Mouse (Mus musculus): Measurements from ENCODE around the gene Nos1ap. TPM values are rescaled to one million over a fixed set of nuclear protein-coding genes. Genes with fewer than 3 reads are reported as not detected.

Nos1ap gene
- polyA plus RNA-seq, 1 experiment from 2014 or later: 17.2 TPM

DNA sequence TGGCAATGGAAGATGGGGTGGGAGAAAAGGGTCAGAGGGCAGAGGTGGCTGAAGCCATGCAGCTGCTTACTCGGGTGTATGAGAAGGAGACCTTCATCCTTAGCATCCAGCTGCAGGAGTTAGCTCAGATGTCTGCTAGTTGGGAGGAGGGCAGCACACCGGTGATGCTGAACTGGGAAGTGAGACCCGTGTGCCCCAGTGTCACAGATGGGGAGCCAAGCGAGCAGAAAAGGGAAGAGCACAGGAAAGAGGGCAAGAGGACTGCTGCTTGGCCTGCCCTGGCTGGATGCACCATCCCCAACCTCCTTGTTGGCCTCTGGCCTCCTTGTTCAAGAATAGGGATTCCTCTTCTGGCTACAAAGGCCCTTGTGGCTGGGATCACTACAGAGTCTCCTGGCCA is 290.2 kb downstream of the Nos1ap start:
- ATAC-seq (ENCODE audit: insufficient number of reproducible peaks, insufficient read depth, low FRiP score, low read depth): no peak
- H3K4me3 ChIP-seq (ENCODE audit: low read depth, low read length): no peak overlapping the region
- H3K36me3 ChIP-seq (ENCODE audit: control insufficient read depth, insufficient read depth, low read length): no peaks in the 10 kb centered on the region
- H3K4me2 ChIP-seq (replicated peaks; ENCODE audit: low read depth, low read length): no peak overlapping the region
- H3K27me3 ChIP-seq (ENCODE audit: control insufficient read depth, insufficient read depth, low read length): no peaks in the 10 kb centered on the region
- 72% methylated on average over 4 of the region's 4 CpGs for WGBS
- H3K27ac ChIP-seq (ENCODE audit: low read length): no peak overlapping the region
- no peaks in the 10 kb centered on the region for H3K9me3 ChIP-seq (ENCODE audit: control insufficient read depth, low read depth, low read length)
- no peaks in the 10 kb centered on the region for H3K4me1 ChIP-seq (ENCODE audit: control insufficient read depth, insufficient read depth, low read length)
- no peak overlapping the region for H3K9ac ChIP-seq (replicated peaks; ENCODE audit: low read depth, low read length)

DNA sequence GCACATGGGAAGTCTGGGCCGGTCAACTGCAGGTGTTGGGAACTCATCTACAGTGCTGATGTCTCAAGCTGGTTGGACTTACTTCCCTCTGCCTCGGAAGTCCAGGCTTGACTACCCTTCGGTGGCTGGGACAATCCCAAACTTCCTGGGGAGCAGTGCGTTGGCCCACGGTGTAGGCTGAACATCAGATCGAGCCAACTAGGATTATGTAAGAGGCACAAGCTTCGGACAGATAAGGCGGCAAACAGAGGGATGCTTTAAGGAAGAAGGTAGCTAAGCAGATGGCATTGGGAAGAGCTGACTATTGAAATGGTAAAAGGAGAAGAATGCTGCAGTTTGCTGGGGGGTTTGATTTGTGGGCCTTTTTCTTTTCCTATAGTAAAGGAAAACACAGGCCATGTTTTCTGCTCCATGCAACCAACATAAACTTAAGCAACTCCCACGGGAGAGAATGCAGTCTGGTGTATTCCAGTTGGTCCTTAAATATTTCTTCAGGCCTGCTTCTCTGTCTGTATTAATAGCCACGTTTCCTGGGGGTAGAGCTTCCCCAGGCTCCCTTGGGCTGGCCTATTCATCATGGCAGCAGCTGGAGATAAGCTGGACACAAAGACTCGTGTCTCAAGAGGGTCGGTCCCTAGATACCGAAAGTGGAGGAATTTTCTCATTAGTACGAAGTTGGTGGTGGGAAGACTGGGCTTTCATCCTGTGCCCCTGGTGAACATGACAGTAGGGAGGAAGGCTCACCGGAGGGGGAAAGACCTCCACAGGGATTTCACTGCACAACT is 294.7 kb downstream of the Nos1ap start:
- Histone ChIP-seq H3K27ac (ENCODE audit: low read length) (no peak overlapping the region), H3K9ac (replicated peaks; ENCODE audit: low read depth, low read length) (no peak overlapping the region), H3K4me3 (ENCODE audit: low read depth, low read length) (no peak overlapping the region), H3K9me3 (ENCODE audit: control insufficient read depth, low read depth, low read length) (no peaks in the 10 kb centered on the region), H3K36me3 (ENCODE audit: control insufficient read depth, insufficient read depth, low read length) (no peaks in the 10 kb centered on the region), H3K4me1 (ENCODE audit: control insufficient read depth, insufficient read depth, low read length) (no peaks in the 10 kb centered on the region), H3K4me2 (replicated peaks; ENCODE audit: low read depth, low read length) (no peak overlapping the region), H3K27me3 (ENCODE audit: control insufficient read depth, insufficient read depth, low read length) (no peaks in the 10 kb centered on the region)
- no peak for ATAC-seq (ENCODE audit: insufficient number of reproducible peaks, insufficient read depth, low FRiP score, low read depth)
- WGBS: 70% methylated on average over 15 of the region's 15 CpGs

DNA sequence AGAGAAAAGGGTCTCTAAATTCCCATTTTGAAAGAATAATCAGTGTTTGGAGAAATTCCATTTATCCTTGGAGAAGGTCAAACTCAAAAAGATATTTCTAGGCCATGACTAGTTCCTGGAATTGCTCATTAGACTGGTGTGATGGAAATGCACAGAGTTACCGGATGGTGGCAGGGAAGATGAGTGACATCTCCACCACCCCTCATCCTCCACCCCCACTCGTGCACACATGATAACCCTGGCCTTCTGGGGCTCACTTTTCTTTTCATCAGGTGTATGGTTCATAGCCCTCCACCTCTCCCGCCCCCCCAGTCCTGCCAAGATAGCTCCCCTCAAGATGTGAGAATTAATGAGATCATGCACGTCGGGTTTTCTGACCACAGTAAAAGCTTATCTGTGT is 296.4 kb downstream of the Nos1ap start:
- Histone ChIP-seq H3K9me3 (ENCODE audit: control insufficient read depth, low read depth, low read length) (no peaks in the 10 kb centered on the region), H3K36me3 (ENCODE audit: control insufficient read depth, insufficient read depth, low read length) (no peaks in the 10 kb centered on the region), H3K4me2 (replicated peaks; ENCODE audit: low read depth, low read length) (no peak overlapping the region), H3K27ac (ENCODE audit: low read length) (no peak overlapping the region), H3K4me3 (ENCODE audit: low read depth, low read length) (no peak overlapping the region), H3K9ac (replicated peaks; ENCODE audit: low read depth, low read length) (no peak overlapping the region), H3K27me3 (ENCODE audit: control insufficient read depth, insufficient read depth, low read length) (no peaks in the 10 kb centered on the region), H3K4me1 (ENCODE audit: control insufficient read depth, insufficient read depth, low read length) (no peaks in the 10 kb centered on the region)
- WGBS: 81% methylated on average over 5 of the region's 5 CpGs
- no peak for ATAC-seq (ENCODE audit: insufficient number of reproducible peaks, insufficient read depth, low FRiP score, low read depth)

DNA sequence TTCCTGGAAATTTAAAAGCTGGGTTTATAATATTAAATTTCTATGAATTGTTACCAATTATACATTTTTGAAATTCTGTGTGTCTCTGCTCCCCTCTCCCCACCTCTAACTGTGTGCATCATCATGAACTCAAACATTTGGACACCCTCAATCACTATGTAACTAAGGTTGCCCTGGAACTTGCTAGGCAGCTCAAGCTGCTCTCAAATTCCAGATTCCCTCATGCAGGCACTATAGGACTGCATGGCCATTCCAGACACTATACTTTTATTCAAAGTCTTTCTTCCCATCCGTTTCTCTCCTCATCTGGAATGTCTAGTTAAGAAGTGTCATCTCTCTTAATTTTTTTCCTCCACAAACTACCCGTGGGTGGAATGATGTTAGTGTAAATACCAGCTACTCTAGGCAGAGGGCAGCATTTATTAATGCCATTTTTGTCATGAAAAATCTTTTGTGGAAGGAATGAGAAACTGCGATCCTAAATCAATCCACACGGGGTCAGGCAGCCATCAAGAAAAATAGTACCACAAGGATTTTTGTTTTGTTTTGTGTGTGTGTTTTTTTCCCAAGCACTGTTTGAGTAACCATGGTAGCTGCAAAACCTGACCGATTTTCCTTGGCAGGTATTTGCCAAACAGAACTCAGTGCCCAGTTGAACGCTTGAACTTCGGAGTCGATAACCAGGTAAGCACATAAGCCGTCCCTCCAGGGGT is 297.3 kb downstream of the Nos1ap start:
- Histone ChIP-seq H3K27ac (ENCODE audit: low read length) (no peak overlapping the region), H3K9ac (replicated peaks; ENCODE audit: low read depth, low read length) (no peak overlapping the region), H3K4me2 (replicated peaks; ENCODE audit: low read depth, low read length) (no peak overlapping the region), H3K36me3 (ENCODE audit: control insufficient read depth, insufficient read depth, low read length) (no peaks in the 10 kb centered on the region), H3K27me3 (ENCODE audit: control insufficient read depth, insufficient read depth, low read length) (no peaks in the 10 kb centered on the region), H3K4me3 (ENCODE audit: low read depth, low read length) (no peak overlapping the region), H3K9me3 (ENCODE audit: control insufficient read depth, low read depth, low read length) (no peaks in the 10 kb centered on the region), H3K4me1 (ENCODE audit: control insufficient read depth, insufficient read depth, low read length) (no peaks in the 10 kb centered on the region)
- ATAC-seq (ENCODE audit: insufficient number of reproducible peaks, insufficient read depth, low FRiP score, low read depth): no peak
- WGBS: 32% methylated on average over 9 of the region's 9 CpGs

DNA sequence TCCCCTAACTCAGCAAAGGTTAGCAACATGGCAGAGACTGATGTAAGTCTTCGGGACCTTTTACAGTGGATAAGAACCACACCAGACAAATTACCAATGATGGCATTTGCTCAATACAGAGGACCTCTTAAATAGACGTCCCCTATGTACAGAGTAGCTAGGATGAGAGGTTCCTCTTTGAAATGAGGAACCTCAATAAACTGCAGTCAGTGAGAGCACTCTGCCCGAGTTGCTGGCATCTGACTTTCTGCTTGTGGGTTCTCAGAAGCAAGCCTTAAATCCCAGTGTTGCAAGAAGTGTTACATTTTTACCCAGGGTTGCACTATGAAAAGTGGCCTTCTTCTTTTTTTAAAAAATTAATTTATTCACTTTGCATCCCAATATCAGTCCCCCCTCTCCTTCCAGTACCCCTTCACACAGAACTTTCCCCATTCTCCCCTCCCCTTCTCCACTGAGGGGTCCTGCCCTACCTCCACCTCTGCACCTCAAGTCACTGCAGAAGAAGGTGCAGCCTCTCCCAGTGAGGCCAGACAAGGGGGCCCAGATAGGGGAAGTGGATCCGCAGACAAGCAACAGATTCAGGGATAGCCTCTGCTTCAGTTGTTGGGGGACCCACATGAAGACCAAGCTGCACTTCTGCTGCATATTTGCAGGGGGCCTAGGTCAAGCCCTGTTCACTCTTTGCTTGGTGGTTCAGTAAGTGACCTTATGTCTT is 307.1 kb downstream of the Nos1ap start:
- no peaks in the 10 kb centered on the region for H3K36me3 ChIP-seq (ENCODE audit: control insufficient read depth, insufficient read depth, low read length)
- no peak overlapping the region for H3K4me2 ChIP-seq (replicated peaks; ENCODE audit: low read depth, low read length)
- no peak overlapping the region for H3K4me3 ChIP-seq (ENCODE audit: low read depth, low read length)
- no peaks in the 10 kb centered on the region for H3K27me3 ChIP-seq (ENCODE audit: control insufficient read depth, insufficient read depth, low read length)
- no peak overlapping the region for H3K27ac ChIP-seq (ENCODE audit: low read length)
- ATAC-seq (ENCODE audit: insufficient number of reproducible peaks, insufficient read depth, low FRiP score, low read depth): no peak
- WGBS: 72% methylated on average over 4 of the region's 4 CpGs
- no peaks in the 10 kb centered on the region for H3K9me3 ChIP-seq (ENCODE audit: control insufficient read depth, low read depth, low read length)
- H3K4me1 ChIP-seq (ENCODE audit: control insufficient read depth, insufficient read depth, low read length): no peaks in the 10 kb centered on the region
- no peak overlapping the region for H3K9ac ChIP-seq (replicated peaks; ENCODE audit: low read depth, low read length)

DNA sequence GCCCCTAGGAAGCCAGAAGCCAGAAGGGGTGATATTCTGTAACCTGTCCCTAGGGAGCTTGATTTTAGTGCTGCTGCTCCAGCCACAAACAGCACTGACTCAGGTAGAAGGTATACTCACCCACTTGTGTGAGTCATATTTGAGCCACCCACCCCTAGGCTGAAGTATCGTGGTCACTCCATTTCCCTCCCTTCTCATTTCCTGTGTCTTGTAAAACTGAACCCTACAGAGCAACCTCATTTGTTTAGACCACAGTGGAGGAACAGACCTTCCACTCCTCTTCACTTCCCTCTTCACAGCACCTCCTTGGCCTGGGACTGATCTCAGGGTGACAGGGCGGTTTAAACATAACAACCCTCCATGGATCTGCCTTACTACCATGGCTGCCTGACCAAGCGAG is 312.6 kb downstream of the Nos1ap start, which contains the start of gene Sh2d1b1:
Gene Sh2d1b1 (plus strand): TSS at position 305 of the 400 bp plus-strand sequence.
- no peaks in the 10 kb centered on the region for H3K27me3 ChIP-seq (ENCODE audit: control insufficient read depth, insufficient read depth, low read length)
- H3K27ac ChIP-seq (ENCODE audit: low read length): no peak within 1 kb of the TSS
- H3K9me3 ChIP-seq (ENCODE audit: control insufficient read depth, low read depth, low read length): no peaks in the 10 kb centered on the region
- no peaks in the 10 kb centered on the region for H3K4me1 ChIP-seq (ENCODE audit: control insufficient read depth, insufficient read depth, low read length)
- no peak within 1 kb of the TSS for H3K4me3 ChIP-seq (ENCODE audit: low read depth, low read length)
- WGBS: 75% methylated on average over 2 of the region's 3 CpGs
- ATAC-seq (ENCODE audit: insufficient number of reproducible peaks, insufficient read depth, low FRiP score, low read depth): no peak
- no peak within 1 kb of the TSS for H3K4me2 ChIP-seq (replicated peaks; ENCODE audit: low read depth, low read length)
- no peaks in the 10 kb centered on the region for H3K36me3 ChIP-seq (ENCODE audit: control insufficient read depth, insufficient read depth, low read length)
- H3K9ac ChIP-seq (replicated peaks; ENCODE audit: low read depth, low read length): no peak within 1 kb of the TSS

DNA sequence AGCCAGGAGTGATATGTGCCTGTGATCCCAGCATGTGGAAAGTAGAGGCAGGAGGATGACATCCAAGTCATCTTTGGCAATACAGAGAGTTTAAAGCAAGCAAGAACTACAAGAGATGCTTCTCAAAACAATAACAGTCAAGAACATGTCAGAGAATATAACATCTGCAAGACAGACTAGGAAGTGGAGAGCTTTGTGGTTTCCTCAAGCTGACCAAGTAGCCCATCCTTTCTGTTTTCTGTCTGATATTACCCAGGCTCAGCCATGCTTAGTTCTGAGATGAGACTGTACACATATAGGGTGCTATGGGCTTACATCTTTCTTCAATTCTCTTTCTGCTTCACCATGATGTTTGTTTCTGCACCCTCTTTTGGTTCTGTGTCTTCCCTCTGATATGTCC is 316.4 kb downstream of the Nos1ap start:
- Histone ChIP-seq H3K9me3 (ENCODE audit: control insufficient read depth, low read depth, low read length) (no peaks in the 10 kb centered on the region), H3K27ac (ENCODE audit: low read length) (no peak overlapping the region), H3K4me2 (replicated peaks; ENCODE audit: low read depth, low read length) (no peak overlapping the region), H3K4me1 (ENCODE audit: control insufficient read depth, insufficient read depth, low read length) (no peaks in the 10 kb centered on the region), H3K36me3 (ENCODE audit: control insufficient read depth, insufficient read depth, low read length) (no peaks in the 10 kb centered on the region), H3K27me3 (ENCODE audit: control insufficient read depth, insufficient read depth, low read length) (no peaks in the 10 kb centered on the region), H3K9ac (replicated peaks; ENCODE audit: low read depth, low read length) (no peak overlapping the region), H3K4me3 (ENCODE audit: low read depth, low read length) (no peak overlapping the region)
- ATAC-seq (ENCODE audit: insufficient number of reproducible peaks, insufficient read depth, low FRiP score, low read depth): no peak

DNA sequence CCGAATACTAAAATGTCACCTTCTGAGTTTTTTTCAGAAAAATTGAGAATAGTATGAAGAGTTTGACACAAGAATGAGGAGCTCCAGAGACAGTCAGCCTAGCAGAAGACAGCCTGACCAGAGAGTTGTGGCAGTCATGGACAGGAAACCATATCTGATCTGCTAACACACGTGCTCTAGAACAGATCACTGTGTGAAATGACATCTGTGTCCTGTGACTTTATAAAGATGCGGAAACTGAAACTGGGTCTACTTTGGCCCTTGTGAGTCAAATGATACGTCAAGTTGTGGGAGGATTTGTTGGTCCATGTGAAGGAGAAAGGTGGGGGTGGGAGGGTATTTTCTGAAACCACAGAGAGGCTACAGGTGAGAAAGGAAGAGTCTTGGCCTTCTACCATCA is 319.0 kb downstream of the Nos1ap start:
- ATAC-seq (ENCODE audit: insufficient number of reproducible peaks, insufficient read depth, low FRiP score, low read depth): no peak
- no peaks in the 10 kb centered on the region for H3K27me3 ChIP-seq (ENCODE audit: control insufficient read depth, insufficient read depth, low read length)
- H3K36me3 ChIP-seq (ENCODE audit: control insufficient read depth, insufficient read depth, low read length): no peaks in the 10 kb centered on the region
- H3K27ac ChIP-seq (ENCODE audit: low read length): no peak overlapping the region
- 86% methylated on average over 4 of the region's 4 CpGs for WGBS
- no peaks in the 10 kb centered on the region; the same call in 1 of the 2 replicates for H3K9me3 ChIP-seq (ENCODE audit: control insufficient read depth, low read depth, low read length)
- H3K4me3 ChIP-seq (ENCODE audit: low read depth, low read length): no peak overlapping the region
- no peak overlapping the region for H3K9ac ChIP-seq (replicated peaks; ENCODE audit: low read depth, low read length)
- no peaks in the 10 kb centered on the region for H3K4me1 ChIP-seq (ENCODE audit: control insufficient read depth, insufficient read depth, low read length)
- H3K4me2 ChIP-seq (replicated peaks; ENCODE audit: low read depth, low read length): no peak overlapping the region

Data from stomach, embryonic 14.5 days (tissue).